Mouse (Mus musculus) E14TG2a.4 (cell line): ENCODE measurements around the gene Ccdc36.

Experiments used
- H3K27me3 ChIP-seq: 2 replicates; pipeline ENCODE4 v1.6.1; 2014; ENCODE audit warnings: low read length, control low read depth; ENCODE audit not compliant: insufficient read depth
- H3K36me3 ChIP-seq: 2 replicates; pipeline ENCODE4 v1.6.1; 2014; ENCODE audit warnings: low read length, control low read depth; ENCODE audit not compliant: insufficient read depth
- H3K4me1 ChIP-seq: replicated peaks from 2 replicates; pipeline ENCODE4 v1.6.1; 2014; ENCODE audit warnings: low read depth, low read length, control low read depth
- H3K4me3 ChIP-seq: replicated peaks from 2 replicates; pipeline ENCODE4 v1.5.1; 2014; ENCODE audit warnings: mild to moderate bottlenecking, low read length
- H3K9me3 ChIP-seq: 2 replicates; pipeline ENCODE4 v1.6.1; 2014; ENCODE audit warnings: low read length, control low read depth
- CTCF ChIP-seq: conservative IDR thresholded peaks from 2 replicates; pipeline ENCODE4 v1.5.1; 2014; ENCODE audit warnings: low read length
- NANOG ChIP-seq: IDR thresholded peaks from 2 replicates; pipeline ENCODE4 v1.6.1; 2014; ENCODE audit warnings: borderline replicate concordance, low read length, mixed read lengths
- POU5F1 ChIP-seq: IDR thresholded peaks from 2 replicates; pipeline ENCODE4 v1.6.1; 2014; ENCODE audit warnings: low read length, borderline replicate concordance

The Ccdc36 gene

DNA sequence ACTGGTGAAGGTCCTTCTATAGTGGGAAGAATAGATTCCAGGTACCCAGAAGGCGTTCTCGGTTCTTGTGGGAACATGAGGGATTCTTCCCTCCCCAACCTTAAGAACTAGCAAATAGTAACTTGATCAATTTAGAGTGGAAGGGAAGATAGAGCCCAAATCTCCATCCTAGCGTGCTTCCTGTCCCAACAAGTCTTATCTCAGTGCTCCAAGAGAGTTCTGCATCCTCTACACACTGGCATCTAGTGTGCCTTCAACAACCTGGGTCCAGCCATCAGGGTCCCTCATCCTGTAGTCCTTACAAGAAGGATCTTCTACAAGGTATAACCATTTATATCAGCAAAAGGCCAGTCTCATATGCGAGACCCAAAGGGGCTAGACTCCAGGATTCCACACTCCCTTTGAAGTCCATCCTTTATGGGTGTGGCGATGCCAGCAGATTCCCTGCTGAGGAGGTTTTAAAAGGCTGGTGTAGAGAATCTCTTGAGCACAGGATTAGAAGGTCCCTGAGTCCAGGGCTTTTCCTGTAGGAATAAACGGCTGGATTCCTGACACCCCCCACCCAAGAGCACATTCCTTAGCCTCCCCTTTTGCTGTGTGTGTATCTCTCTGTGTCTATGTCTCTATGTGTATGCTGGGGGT, 23.4 kb upstream of the Ccdc36 start:
- no peaks in the 10 kb centered on the region for H3K36me3 ChIP-seq
- peaks cover 69% of the 10 kb centered on the region for H3K4me1 ChIP-seq
- H3K9me3 ChIP-seq, result no peaks in the 10 kb centered on the region
- peaks cover 20% of the 10 kb centered on the region for H3K27me3 ChIP-seq
- H3K4me3 ChIP-seq, result peak overlapping the region; percentile 83
- TF ChIP-seq CTCF, result no peak
- no peak for TF ChIP-seq POU5F1
- TF ChIP-seq NANOG, result no peak

DNA sequence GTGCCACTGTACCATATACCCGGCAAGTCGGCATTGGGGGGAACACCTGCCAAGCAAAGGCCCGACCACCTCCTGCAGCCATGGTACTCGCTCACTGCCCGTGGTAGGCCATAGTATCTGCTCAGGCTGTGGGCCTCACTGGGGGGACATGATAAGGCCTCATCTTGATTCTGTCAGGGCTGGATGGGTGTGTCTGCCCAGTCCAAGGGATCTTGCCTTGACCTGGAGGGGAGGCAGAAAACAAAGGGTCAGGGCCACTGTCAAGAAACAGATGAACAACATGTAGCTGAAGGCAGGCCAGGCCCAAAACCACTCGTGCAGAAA, 22.8 kb upstream of the Ccdc36 start:
- Histone ChIP-seq H3K36me3 (no peaks in the 10 kb centered on the region), H3K4me3 (no peak overlapping the region), H3K9me3 (no peaks in the 10 kb centered on the region), H3K4me1 (peaks cover 64% of the 10 kb centered on the region), H3K27me3 (peaks cover 20% of the 10 kb centered on the region)
- no peak for TF ChIP-seq CTCF
- TF ChIP-seq NANOG, result no peak
- TF ChIP-seq POU5F1, result no peak

DNA sequence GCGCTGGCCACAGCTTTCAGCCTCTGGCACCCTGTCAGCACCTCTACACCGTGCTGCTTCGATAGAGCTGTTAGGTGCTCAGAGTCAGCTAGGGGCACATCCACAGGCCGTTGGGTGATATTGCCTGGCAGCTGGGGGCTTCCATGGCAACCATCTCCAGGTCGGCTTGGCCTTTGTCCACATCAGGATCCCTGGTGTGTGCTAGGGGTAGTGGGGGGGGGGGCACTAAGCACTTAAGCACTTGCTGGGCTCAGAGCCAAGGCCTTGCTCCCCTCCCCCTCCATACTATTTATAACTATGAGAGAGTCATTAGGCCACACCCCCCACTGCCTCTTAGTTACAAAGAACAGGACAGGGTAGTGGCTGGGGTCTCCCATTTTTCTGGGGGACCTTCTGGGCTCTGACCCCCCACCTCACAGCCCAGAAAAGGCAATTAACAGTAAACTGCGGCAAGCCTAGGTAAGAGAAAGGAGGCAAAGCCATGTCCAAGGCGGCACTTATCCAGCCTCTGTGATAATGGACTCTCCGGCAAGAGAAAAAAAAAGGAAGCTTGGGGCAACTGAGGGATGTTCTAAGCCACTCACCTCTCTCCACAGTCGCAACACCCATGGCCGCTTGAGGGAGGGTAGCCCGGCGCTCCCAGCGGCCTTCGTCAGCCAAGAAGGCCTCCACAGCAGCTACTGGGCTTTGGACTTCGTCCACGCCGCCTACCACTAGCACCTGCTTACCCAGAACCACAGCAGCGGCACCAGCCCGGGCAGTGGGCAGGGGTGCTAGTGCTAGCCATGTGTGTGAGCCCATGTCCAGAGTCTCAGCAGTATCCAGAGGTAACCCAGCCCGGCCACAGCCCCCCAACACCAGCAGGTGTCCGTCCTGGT, 22.2 kb upstream of the Ccdc36 start:
- Histone ChIP-seq H3K4me3 (no peak overlapping the region), H3K4me1 (peaks cover 60% of the 10 kb centered on the region), H3K27me3 (peaks cover 20% of the 10 kb centered on the region), H3K9me3 (no peaks in the 10 kb centered on the region), H3K36me3 (no peaks in the 10 kb centered on the region)
- TF ChIP-seq POU5F1 (no peak), NANOG (no peak), CTCF (no peak)

DNA sequence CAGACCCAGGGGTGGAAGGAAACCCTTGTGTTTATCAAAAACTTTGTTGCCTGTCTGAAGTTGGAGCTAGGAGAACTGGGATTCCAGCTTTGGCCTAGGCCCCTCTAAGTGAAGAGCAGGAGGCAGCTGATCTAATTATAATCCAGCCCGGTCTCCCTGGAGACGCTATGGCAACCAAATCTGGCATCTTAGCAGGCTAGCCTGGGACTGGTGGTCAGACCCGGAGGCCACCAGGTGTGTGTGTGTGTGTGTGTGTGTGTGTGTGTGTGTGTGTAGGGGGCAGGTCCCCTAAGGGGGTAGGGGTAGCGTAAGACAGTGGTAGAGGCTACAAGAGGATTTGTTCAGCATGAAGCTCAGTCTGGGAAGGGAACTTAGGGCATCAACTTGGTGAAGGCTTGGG, 21.6 kb upstream of the Ccdc36 start:
- Histone ChIP-seq H3K9me3 (no peaks in the 10 kb centered on the region), H3K4me1 (peaks cover 57% of the 10 kb centered on the region), H3K36me3 (no peaks in the 10 kb centered on the region), H3K27me3 (peaks cover 25% of the 10 kb centered on the region), H3K4me3 (no peak overlapping the region)
- TF ChIP-seq NANOG, result no peak
- TF ChIP-seq CTCF, result no peak
- TF ChIP-seq POU5F1, result no peak

DNA sequence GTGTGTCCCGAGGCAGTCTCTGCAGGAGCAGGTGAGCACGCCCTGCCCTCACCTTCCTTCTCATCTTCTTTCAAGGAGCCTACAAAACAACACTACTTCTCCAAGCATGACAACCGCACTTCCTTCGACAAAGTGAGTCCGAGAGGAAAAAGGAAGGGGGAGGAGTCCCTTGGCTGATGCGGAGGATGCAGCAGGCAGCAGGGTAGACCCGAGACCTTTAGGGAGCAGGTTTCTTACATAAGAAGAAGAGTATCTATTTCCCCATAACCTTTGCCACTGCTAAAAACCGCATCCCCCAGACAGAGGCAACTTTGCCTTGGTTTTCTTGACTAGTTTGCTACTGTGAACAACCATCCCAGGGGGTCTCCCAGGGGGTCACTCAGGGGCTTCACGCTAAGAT, 16.8 kb upstream of the Ccdc36 start:
- Histone ChIP-seq H3K9me3 (no peaks in the 10 kb centered on the region), H3K27me3 (peaks cover 14% of the 10 kb centered on the region; the same call in 1 of the 2 replicates), H3K4me3 (no peak overlapping the region), H3K4me1 (peaks cover 32% of the 10 kb centered on the region), H3K36me3 (no peaks in the 10 kb centered on the region)
- TF ChIP-seq CTCF (no peak), POU5F1 (no peak), NANOG (no peak)

DNA sequence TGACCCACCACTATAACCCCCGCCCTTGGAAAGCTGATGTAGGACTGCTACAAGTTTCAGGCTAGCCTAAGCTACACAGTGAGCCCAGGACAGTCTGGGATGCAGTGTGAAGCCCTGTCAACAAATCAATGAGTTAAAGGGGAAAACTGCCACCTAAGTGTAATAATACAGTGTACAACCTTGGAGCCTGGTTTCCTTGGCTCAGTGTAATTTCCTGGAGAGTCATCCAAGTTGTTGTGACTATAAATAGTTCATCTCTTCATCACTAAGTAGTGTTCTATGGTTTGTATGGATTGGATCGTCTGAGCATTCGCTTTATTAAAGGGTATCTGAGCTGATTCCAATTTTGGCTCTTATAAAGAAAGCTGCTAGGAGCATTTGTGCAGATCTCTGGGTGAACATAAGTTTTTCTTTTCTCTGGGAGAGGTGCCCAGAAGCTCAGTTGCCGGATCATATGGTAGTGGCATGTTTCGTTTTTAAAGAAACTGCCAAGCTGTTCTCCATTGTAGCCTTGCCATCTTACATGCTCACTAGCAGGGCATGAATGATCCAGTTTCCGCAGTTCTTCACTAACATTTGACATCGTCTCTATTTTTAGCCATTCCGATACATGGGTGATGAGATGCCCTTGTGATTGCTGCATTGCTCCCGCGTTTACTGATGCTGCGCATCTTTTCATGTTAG, 13.1 kb upstream of the Ccdc36 start:
- no peak overlapping the region for H3K4me3 ChIP-seq
- no peaks in the 10 kb centered on the region for H3K36me3 ChIP-seq
- H3K9me3 ChIP-seq, result no peaks in the 10 kb centered on the region
- H3K27me3 ChIP-seq, result peaks cover 26% of the 10 kb centered on the region
- no peak for TF ChIP-seq POU5F1
- peaks cover 9% of the 10 kb centered on the region for H3K4me1 ChIP-seq

DNA sequence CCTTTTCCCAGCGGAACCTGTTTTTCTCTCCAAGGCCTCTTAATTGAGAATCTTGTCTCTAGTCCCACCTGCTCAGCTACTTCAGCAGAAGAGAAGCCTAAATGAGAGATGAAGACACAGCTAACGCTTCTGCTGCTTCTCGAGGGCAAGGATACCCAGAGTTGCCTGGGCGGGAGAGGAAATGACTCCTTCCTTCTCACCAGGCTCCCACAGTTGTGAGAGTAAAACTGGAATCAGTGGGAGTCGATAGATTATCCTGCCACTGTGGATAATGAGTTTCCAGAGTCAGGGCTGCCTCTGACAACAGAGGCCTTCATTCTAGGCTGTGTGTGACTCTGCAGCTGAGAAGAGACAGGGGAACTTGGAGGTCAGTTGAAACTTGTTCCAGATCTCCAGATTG, 12.2 kb upstream of the Ccdc36 start:
- Histone ChIP-seq H3K4me3 (no peak overlapping the region), H3K27me3 (peaks cover 26% of the 10 kb centered on the region), H3K36me3 (no peaks in the 10 kb centered on the region), H3K9me3 (no peaks in the 10 kb centered on the region), H3K4me1 (peaks cover 6% of the 10 kb centered on the region)
- no peak for TF ChIP-seq NANOG
- TF ChIP-seq POU5F1, result no peak
- no peak for TF ChIP-seq CTCF

DNA sequence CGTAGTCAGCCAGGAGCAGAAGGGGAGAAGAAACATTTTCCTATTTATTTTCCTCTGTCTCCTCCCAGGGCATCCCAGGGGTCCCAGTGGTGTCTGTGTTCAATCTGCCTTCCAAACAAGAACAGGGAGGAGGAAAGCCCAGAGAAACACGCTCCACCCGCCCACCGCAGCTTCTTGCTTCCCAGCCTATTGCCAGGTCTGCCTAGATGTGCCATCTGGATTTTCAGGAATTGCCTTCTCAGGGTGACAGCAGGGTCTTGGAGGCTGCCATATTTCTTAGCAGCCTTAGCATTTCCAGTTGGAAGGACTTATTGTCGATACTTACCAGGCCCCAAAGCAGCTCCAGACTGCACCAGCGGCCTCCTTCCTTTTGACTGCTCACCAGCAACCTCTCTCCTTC, 10.9 kb upstream of the Ccdc36 start:
- Histone ChIP-seq H3K4me1 (peaks cover 4% of the 10 kb centered on the region; the same call in 1 of the 2 replicates), H3K4me3 (no peak overlapping the region), H3K9me3 (no peaks in the 10 kb centered on the region), H3K27me3 (peaks cover 18% of the 10 kb centered on the region), H3K36me3 (no peaks in the 10 kb centered on the region)
- no peak for TF ChIP-seq CTCF
- no peak for TF ChIP-seq NANOG
- no peak for TF ChIP-seq POU5F1
